Mouse (Mus musculus) hindbrain, postnatal 0 days (tissue): ENCODE measurements around the gene Arhgef19. TPM values are rescaled to one million over a fixed set of nuclear protein-coding genes. Genes with fewer than 3 reads are reported as not detected.

Source experiments
- ATAC-seq: fragments of 200-750 bp; cut with Nextera tagmentation; 2 replicates; pipeline ENCODE4 v1.8.0; 2017; ENCODE audit warnings: mild to moderate bottlenecking, moderate TSS enrichment, moderate library complexity
- DNase-seq: peaks from one replicate; pipeline ENCODE4 v3.0.0-alpha.2; 2015; ENCODE audit warnings: low spot score
- H3K27ac ChIP-seq: fragments of 300-500 bp; sonication (generic); 2 replicates; pipeline ENCODE4 v1.5.1; 2014; ENCODE audit warnings: mild to moderate bottlenecking
- H3K27me3 ChIP-seq: fragments of 300-500 bp; sonication (generic); 2 replicates; pipeline ENCODE4 v1.6.1; 2014; ENCODE audit warnings: low read length, mixed read lengths; ENCODE audit not compliant: insufficient read depth
- H3K36me3 ChIP-seq: fragments of 300-500 bp; sonication (generic); 2 replicates; pipeline ENCODE4 v1.6.1; 2014; ENCODE audit warnings: low read length, mixed read lengths; ENCODE audit not compliant: insufficient read depth
- H3K4me1 ChIP-seq: fragments of 300-500 bp; sonication (generic); 2 replicates; pipeline ENCODE4 v1.6.1; 2014; ENCODE audit warnings: antibody characterized with exemption, low read length, mixed read lengths; ENCODE audit not compliant: insufficient read depth
- H3K4me2 ChIP-seq: fragments of 300-500 bp; sonication (generic); 2 replicates; pipeline ENCODE4 v1.6.1; 2014; ENCODE audit warnings: low read depth, mild to moderate bottlenecking, low read length, moderate library complexity, mixed read lengths
- H3K4me3 ChIP-seq: fragments of 300-500 bp; sonication (generic); 2 replicates; pipeline ENCODE4 v1.5.1; 2014; ENCODE audit warnings: low read length
- H3K9ac ChIP-seq: fragments of 300-500 bp; sonication (generic); replicated peaks from 2 replicates; pipeline ENCODE4 v1.6.1; 2014; ENCODE audit warnings: mild to moderate bottlenecking, low read length, moderate library complexity, mixed read lengths
- H3K9me3 ChIP-seq: fragments of 300-500 bp; sonication (generic); 2 replicates; pipeline ENCODE4 v1.6.1; 2016; ENCODE audit warnings: low read length, mixed read lengths
- CTCF ChIP-seq: IDR thresholded peaks from 2 replicates; pipeline ENCODE4 v1.5.1; 2016; ENCODE audit warnings: antibody characterized with exemption, control low read depth, low read depth
- WGBS: fragments of 180-500 bp; shearing (Covaris S2); extraction: QIAGEN DNeasy Blood & Tissue Kit; methylation state at CpG from one replicate; pipeline ENCODE4 v1.1.7; 2014; 5-methylcytosine and 5-hydroxymethylcytosine counted together
- polyA plus RNA-seq: library from polyadenylated mRNA; unstranded; fragments of >200 nt; fragmentation: Nextera tagmentation; extraction: Ambion mirVana; gene quantifications from 2 replicates; pipeline ENCODE4 v1.2.1, GENCODE M21; 2015
- total RNA-seq: library from RNA; depleted of rRNA; stranded (reverse); fragments of >200 nt; gene quantifications from 2 replicates; pipeline ENCODE4 v1.2.3, GENCODE M21; 2014; rRNA removed

The Arhgef19 gene
- total RNA-seq: 1.2 and 2.3 TPM in 2 replicates
- polyA plus RNA-seq: 1.2 TPM in 2 replicates

DNA sequence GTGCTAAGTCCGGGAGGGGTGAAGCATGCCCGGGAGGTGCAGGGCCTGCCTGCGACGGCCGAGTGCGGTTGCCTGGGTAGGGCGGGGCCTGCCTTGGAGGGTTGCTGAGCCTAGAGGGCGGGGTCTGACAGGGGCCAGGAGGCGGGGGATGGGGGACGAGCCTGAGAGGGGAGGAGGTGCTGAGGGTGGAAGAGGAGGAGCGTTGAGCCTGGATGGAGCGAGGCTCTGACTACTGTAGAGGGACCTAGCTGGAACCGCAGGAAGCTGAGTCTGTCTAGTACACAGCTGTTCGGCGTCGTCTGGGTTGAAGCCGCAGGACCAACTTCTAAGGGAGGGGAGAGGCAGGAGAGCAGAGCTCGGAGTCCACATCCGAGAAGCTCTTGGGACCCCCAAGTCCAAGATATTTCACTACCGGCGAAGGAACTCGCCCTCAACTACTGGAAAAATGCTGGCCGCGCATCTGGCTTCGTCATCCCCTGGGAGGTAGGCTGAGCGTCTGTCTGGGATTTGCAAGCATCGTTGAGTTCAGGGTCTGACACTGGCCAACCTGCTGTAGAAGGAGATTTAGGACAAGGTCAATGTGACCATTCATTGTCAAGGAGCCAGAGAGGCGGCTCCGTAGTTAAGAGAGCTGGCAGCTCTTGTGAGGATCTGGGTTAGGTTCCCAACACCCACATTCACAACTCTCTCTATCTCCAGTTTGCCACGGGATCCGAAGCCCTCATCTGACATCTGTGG lies at the start of gene Arhgef19:
TSS of gene Arhgef19 (plus strand) at position 112 of the 738 bp plus-strand sequence.
- no peaks in the 10 kb centered on the region for H3K9me3 ChIP-seq
- peak; percentile 77 for ATAC-seq
- H3K27me3 ChIP-seq: peaks cover 16% of the 10 kb centered on the region; the same call in 1 of the 2 replicates
- H3K9ac ChIP-seq: no peak within 1 kb of the TSS
- no peaks in the 10 kb centered on the region for H3K36me3 ChIP-seq
- H3K4me3 ChIP-seq: peak within 1 kb of the TSS; percentile 31
- no peak within 1 kb of the TSS for H3K27ac ChIP-seq
- H3K4me1 ChIP-seq: peaks cover 19% of the 10 kb centered on the region; the same call in 1 of the 2 replicates
- WGBS: 2% methylated on average over 31 of the region's 31 CpGs
- H3K4me2 ChIP-seq: peak within 1 kb of the TSS; percentile 54
- peak; percentile 60 for DNase-seq
- TF ChIP-seq CTCF: no peak

- Histone ChIP-seq H3K4me3 (no peak overlapping the region), H3K9me3 (no peaks in the 10 kb centered on the region), H3K4me2 (no peak overlapping the region), H3K27me3 (no peaks in the 10 kb centered on the region), H3K27ac (no peak overlapping the region), H3K4me1 (no peaks in the 10 kb centered on the region), H3K36me3 (peaks cover 16% of the 10 kb centered on the region; the same call in 1 of the 2 replicates), H3K9ac (no peak overlapping the region)
- no peak for TF ChIP-seq CTCF
- no peak for ATAC-seq
- DNase-seq: no peak
- 90% methylated on average over 7 of the region's 7 CpGs for WGBS
Observed at GRCm38 (mm10) chr4:141191294-141191693, 48.0 kb upstream of the Arhgef19 start.

DNA sequence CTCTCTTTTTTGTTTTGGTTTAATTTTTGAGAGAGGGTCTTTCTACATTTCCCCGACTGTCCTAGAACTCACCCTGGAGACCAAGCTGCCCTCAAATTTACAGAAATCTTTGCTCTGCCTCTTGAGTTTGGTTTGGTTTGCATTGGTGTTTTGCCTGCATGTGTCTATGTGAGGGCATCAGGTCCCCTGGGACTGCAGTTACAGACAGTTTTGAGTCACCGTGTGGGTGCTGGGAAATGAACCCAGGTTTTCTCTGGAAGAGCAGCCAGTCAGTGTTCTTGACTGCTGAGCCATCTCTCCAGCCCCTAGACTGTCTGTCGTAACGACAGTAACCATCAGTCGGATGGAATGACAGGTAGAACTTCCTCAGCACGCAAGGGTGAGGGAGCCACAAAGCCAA lies 44.7 kb upstream of the Arhgef19 start:
- 96% methylated on average over 6 of the region's 6 CpGs for WGBS
- no peak overlapping the region for H3K9ac ChIP-seq
- H3K9me3 ChIP-seq: no peaks in the 10 kb centered on the region
- DNase-seq (no peak), ATAC-seq (no peak)
- no peaks in the 10 kb centered on the region for H3K4me1 ChIP-seq
- H3K4me2 ChIP-seq: no peak overlapping the region
- H3K36me3 ChIP-seq: peaks cover 31% of the 10 kb centered on the region
- H3K4me3 ChIP-seq: no peak overlapping the region
- TF ChIP-seq CTCF: no peak
- H3K27me3 ChIP-seq: no peaks in the 10 kb centered on the region
- no peak overlapping the region for H3K27ac ChIP-seq

DNA sequence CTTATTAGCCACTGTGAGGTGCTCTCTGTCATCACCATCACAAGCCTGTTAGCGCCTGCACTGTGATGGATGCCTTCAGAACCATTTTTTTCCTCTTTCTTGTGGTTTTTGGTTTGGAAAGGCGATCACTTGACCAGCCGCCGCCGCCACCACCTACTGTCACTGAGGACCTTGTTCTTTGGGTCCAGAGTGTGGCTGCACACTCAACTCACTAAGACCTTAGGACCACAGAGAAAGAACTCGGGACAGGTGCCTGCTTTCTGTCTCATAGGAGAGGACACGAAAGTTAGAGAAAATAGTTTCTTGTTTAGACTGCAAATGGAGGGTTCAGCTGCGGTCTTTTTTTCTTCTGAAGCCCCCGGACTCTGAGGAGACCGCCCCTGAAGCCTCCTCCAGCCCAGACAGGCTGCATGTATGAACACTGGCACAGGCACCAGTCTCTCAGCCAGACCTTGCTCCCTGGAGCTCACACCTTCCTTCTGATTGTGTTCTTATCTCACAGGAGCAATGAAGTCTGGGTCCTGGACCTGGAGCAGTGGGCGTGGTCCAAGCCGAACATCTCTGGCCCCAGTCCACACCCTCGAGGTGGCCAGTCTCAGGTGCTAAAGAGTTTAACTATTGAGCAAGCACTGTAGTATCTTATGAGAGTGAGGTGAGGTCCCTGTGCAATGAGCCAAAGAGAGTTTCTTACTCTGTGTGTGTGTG lies 42.2 kb upstream of the Arhgef19 start:
- no peak for TF ChIP-seq CTCF
- DNase-seq (no peak), ATAC-seq (no peak)
- H3K9me3 ChIP-seq: no peaks in the 10 kb centered on the region
- WGBS: 98% methylated on average over 13 of the region's 13 CpGs
- H3K27me3 ChIP-seq: no peaks in the 10 kb centered on the region
- H3K27ac ChIP-seq: no peak overlapping the region
- H3K36me3 ChIP-seq: peaks cover 48% of the 10 kb centered on the region
- H3K4me1 ChIP-seq: no peaks in the 10 kb centered on the region
- no peak overlapping the region for H3K9ac ChIP-seq
- H3K4me3 ChIP-seq: no peak overlapping the region
- no peak overlapping the region for H3K4me2 ChIP-seq

DNA sequence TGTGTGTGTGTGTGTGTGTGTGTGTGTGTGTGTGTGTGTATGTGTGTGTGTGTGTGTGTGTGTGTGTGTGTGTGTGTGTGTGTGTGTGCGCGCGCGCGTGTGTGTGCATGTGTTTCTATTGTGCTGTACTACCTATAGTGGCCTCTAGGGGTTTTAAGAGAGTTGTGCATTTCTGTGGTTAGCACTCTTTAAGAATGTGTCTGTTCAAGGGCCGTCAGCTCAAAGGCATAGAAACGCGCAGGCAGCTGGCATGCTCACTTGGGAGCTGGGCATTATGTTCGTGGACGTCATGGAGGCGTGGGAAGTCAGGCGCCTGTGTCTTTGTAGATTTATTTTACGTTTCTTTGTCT lies 41.6 kb upstream of the Arhgef19 start:
- ATAC-seq: no peak
- Histone ChIP-seq H3K4me2 (no peak overlapping the region), H3K9ac (no peak overlapping the region)

DNA sequence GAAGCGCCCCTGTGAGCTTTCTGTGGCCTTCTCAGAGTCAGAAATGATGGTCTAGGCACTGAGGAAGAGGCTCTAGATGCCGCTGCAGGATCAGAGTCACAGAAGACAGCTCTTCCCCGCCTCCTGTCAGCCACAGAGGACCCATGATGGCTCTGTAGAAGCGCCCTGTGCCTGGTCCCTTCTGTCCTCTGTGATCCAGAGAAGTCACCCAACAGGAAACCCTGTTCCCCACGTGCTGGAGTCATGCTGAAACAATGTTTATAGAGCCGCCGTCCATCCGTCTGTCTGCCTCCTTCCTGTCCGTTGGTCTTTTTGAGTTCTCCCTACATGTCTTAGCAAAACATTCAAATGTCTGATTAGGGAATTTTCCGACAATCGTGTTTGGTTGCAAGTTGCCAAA lies 38.4 kb upstream of the Arhgef19 start:
- H3K27me3 ChIP-seq: no peaks in the 10 kb centered on the region
- H3K9me3 ChIP-seq: no peaks in the 10 kb centered on the region
- H3K4me1 ChIP-seq: no peaks in the 10 kb centered on the region
- H3K36me3 ChIP-seq: peaks cover 45% of the 10 kb centered on the region
- TF ChIP-seq CTCF: no peak
- H3K4me2 ChIP-seq: no peak overlapping the region
- DNase-seq (no peak), ATAC-seq (no peak)
- no peak overlapping the region for H3K27ac ChIP-seq
- 80% methylated on average over 11 of the region's 11 CpGs for WGBS
- H3K4me3 ChIP-seq: no peak overlapping the region
- no peak overlapping the region for H3K9ac ChIP-seq

More for the DNA sequence above, 41.6 kb upstream of the Arhgef19 start:
- WGBS: 96% methylated on average over 13 of the region's 13 CpGs
- no peak for DNase-seq
- no peaks in the 10 kb centered on the region for H3K9me3 ChIP-seq
- no peaks in the 10 kb centered on the region for H3K4me1 ChIP-seq
- H3K36me3 ChIP-seq: peaks cover 54% of the 10 kb centered on the region
- no peaks in the 10 kb centered on the region for H3K27me3 ChIP-seq
- TF ChIP-seq CTCF: peak; percentile 31
- H3K27ac ChIP-seq: no peak overlapping the region
- H3K4me3 ChIP-seq: no peak overlapping the region
